ENCODE assay signal across 28 mouse cellular contexts in the genomic region with DNA sequence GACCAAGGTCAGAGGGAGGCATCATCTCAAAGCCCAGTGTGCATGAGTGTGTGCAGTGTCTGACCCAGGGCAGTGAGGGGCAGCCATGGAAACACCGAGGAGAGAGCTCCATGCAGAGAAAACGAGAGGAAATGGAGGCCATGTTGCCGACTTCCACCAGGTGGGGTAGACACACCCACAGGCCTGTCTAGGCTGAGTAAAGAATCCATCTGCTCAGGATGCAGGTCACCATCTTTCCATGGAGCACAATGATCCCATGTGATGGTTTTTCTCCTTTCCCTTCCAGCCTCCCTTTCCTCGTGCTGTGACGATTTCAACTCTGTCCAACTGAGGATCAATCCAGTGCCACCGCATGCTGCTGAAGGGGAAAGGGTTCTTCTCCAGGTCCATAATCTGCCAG. TPM values are rescaled to one million over a fixed set of nuclear protein-coding genes. Genes with fewer than 3 reads are reported as not detected.
A peak's percentile ranks its signal among the peaks of the same experiment; 100 is the strongest.
DNase-seq lines count a peak whose midpoint lies in the region; ATAC-seq and TF ChIP-seq lines count a peak whose summit lies in the region.
"Had no signal": no experiment of that assay in that cellular context is flagged by ENCODE, and none has a peak within 500 bp of the region (broad histone marks: within the 10 kb centered on the region; RNA-seq: fewer than 3 reads in every experiment).

No protein-coding gene starts in this region.

- no peaks in the 10 kb centered on the region for H3K27me3 ChIP-seq in heart, embryonic 10.5 days (ENCODE audit: insufficient read depth, poor library complexity, severe bottlenecking)
- H3K27me3 ChIP-seq in stomach, postnatal 0 days (ENCODE audit: control insufficient read depth, insufficient read depth, low read length): no peaks in the 10 kb centered on the region
- H3K27me3 ChIP-seq: Patski had no signal

- H3K27ac ChIP-seq in heart, embryonic 10.5 days: no peak overlapping the region
- H3K27ac ChIP-seq in stomach, postnatal 0 days (replicated peaks): no peak overlapping the region

- no peak overlapping the region for H3K9ac ChIP-seq in stomach, postnatal 0 days (ENCODE audit: low read length)

- no peak for TF ChIP-seq EP300 in stomach, postnatal 0 days (optimal IDR thresholded peaks at IDR 0.05)

- H3K4me3 ChIP-seq in heart, embryonic 10.5 days: no peak overlapping the region
- no peak overlapping the region for H3K4me3 ChIP-seq in stomach, postnatal 0 days (ENCODE audit: low read depth, low read length)

- no peak overlapping the region for H3K4me2 ChIP-seq in stomach, postnatal 0 days (replicated peaks; ENCODE audit: low read depth)

- no peak for TF ChIP-seq CTCF in stomach, postnatal 0 days (IDR thresholded peaks at IDR 0.05; ENCODE audit: low read depth)

- intact Hi-C loops in heart, postnatal 10 days (cut with DNase I): no loop called here
- intact Hi-C loops in heart, postnatal 14 days (cut with DNase I): loop anchor here (5.0 kb wide), 1 partner anchor 68 kb away; no protein-coding TSS in a partner anchor

- no peak for ATAC-seq in stomach, postnatal 0 days (ENCODE audit: low FRiP score, low TSS enrichment)
- ATAC-seq: activated CD4-positive, CD25-positive, alpha-beta regulatory T cell, adult 4 months; CD4-positive, CD25-positive, alpha-beta regulatory T cell, adult 4 months; Patski had no signal

- H3K36me3 ChIP-seq in heart, embryonic 10.5 days: no peaks in the 10 kb centered on the region
- no peaks in the 10 kb centered on the region for H3K36me3 ChIP-seq in stomach, postnatal 0 days (ENCODE audit: control insufficient read depth, insufficient read depth, low read length)
- H3K36me3 ChIP-seq: G1E had no signal

- H3K4me1 ChIP-seq in heart, embryonic 10.5 days: no peaks in the 10 kb centered on the region
- no peaks in the 10 kb centered on the region for H3K4me1 ChIP-seq in stomach, postnatal 0 days (replicated peaks; ENCODE audit: control insufficient read depth, insufficient read depth)

- DNase-seq in heart, adult 11 months: peak; percentile 74
- no peak for DNase-seq in heart, postnatal 10 days
- DNase-seq in heart, embryonic 10.5 days (ENCODE audit: low spot score): peak; percentile 61
- DNase-seq in heart, postnatal 14 days: no peak
- peak; percentile 5 for DNase-seq in stomach, postnatal 0 days (ENCODE audit: low spot score)
- no peak for DNase-seq in T-cell, adult 2 months (ENCODE audit: low spot score)
- DNase-seq: adrenal gland, adult 2 months; adrenal gland, adult 8-10 months; adrenal gland, postnatal 10 days; adrenal gland, postnatal 14 days; adrenal gland, postnatal 25 days; adrenal gland, postnatal 36 days; B cell, adult 2 months; cerebellum, adult 11 months; cerebellum, adult 11-12 months; cerebellum, adult 18-20 months; cerebellum, adult 2 months had no signal

- no peaks in the 10 kb centered on the region for H3K9me3 ChIP-seq in heart, embryonic 10.5 days
- H3K9me3 ChIP-seq in stomach, postnatal 0 days (ENCODE audit: control insufficient read depth, low read length): no peaks in the 10 kb centered on the region
- H3K9me3 ChIP-seq: G1E had no signal

- 83% methylated on average over 6 of the region's 6 CpGs for WGBS in heart, embryonic 10.5 days
- 74% methylated on average over 6 of the region's 6 CpGs for WGBS in stomach, postnatal 0 days

RNA-seq across cellular contexts. Expression of a gene that starts 6.1 kb away (rescaled TPM):
- total RNA-seq in heart, postnatal 10 days (2021): not detected
- not detected in 2 replicates for polyA plus RNA-seq in heart, embryonic 10.5 days (2016; fragmentation: Nextera tagmentation; extraction: Ambion mirVana)
- not detected for total RNA-seq in heart, postnatal 14 days (2021)
- polyA plus RNA-seq in stomach, postnatal 0 days (2015; fragmentation: Nextera tagmentation; extraction: Ambion mirVana): not detected in 2 replicates
- total RNA-seq: adrenal gland, adult 18-20 months; adrenal gland, adult 2 months; adrenal gland, adult 8-10 months; adrenal gland, postnatal 10 days; adrenal gland, postnatal 14 days; adrenal gland, postnatal 25 days; adrenal gland, postnatal 36 days; adrenal gland, postnatal 4 days; CH12.LX; ES-E14; MEL had no signal
- polyA plus RNA-seq: activated CD4-positive, CD25-positive, alpha-beta regulatory T cell, adult 4 months; adrenal gland, adult 2 months; brain, embryonic 14.5 days; C2C12; CD4-positive, CD25-positive, alpha-beta regulatory T cell, adult 4 months; cerebellum, adult 2 months; G1E; Patski had no signal

RNA-seq across cellular contexts. Expression of a gene that starts 38.0 kb away (rescaled TPM):
- not detected for total RNA-seq in heart, postnatal 10 days (2021)
- polyA plus RNA-seq in heart, embryonic 10.5 days (2016; fragmentation: Nextera tagmentation; extraction: Ambion mirVana): not detected in 2 replicates
- not detected for total RNA-seq in heart, postnatal 14 days (2021)
- not detected in 2 replicates for polyA plus RNA-seq in stomach, postnatal 0 days (2015; fragmentation: Nextera tagmentation; extraction: Ambion mirVana)
- total RNA-seq: adrenal gland, adult 18-20 months; adrenal gland, adult 2 months; adrenal gland, adult 8-10 months; adrenal gland, postnatal 10 days; adrenal gland, postnatal 14 days; adrenal gland, postnatal 25 days; adrenal gland, postnatal 36 days; adrenal gland, postnatal 4 days; CH12.LX; ES-E14; G1E; MEL had no signal
- polyA plus RNA-seq: activated CD4-positive, CD25-positive, alpha-beta regulatory T cell, adult 4 months; adrenal gland, adult 2 months; brain, embryonic 14.5 days; C2C12; CD4-positive, CD25-positive, alpha-beta regulatory T cell, adult 4 months; cerebellum, adult 2 months; G1E; Patski had no signal

Comparison
In these comparisons a context has a peak if more than half of its experiments do, and no peak if none do; other contexts are left out.
1. DNase-seq: peak in heart, adult 11 months (single experiment), heart, embryonic 10.5 days (single experiment) and stomach, postnatal 0 days (single experiment); none in heart, postnatal 10 days (0 of 2), heart, postnatal 14 days (0 of 2) and T-cell, adult 2 months (single experiment).